Mouse (Mus musculus) spleen, adult 2 months (tissue): Measurements from ENCODE around the gene Olfr1291-ps1.

Experiments
- CTCF ChIP-seq: fragments of 200-500 bp; IDR thresholded peaks from 2 replicates; pipeline ENCODE4 v1.5.1; 2011; ENCODE audit warnings: mild to moderate bottlenecking, inconsistent platforms; ENCODE audit not compliant: insufficient read depth, insufficient read length, insufficient replicate concordance; ENCODE audit errors: extremely low read depth
- POLR2A ChIP-seq: fragments of 200-500 bp; IDR thresholded peaks from 2 replicates; pipeline ENCODE4 v1.6.1; 2011; ENCODE audit warnings: low read depth, low read length, inconsistent platforms

DNA sequence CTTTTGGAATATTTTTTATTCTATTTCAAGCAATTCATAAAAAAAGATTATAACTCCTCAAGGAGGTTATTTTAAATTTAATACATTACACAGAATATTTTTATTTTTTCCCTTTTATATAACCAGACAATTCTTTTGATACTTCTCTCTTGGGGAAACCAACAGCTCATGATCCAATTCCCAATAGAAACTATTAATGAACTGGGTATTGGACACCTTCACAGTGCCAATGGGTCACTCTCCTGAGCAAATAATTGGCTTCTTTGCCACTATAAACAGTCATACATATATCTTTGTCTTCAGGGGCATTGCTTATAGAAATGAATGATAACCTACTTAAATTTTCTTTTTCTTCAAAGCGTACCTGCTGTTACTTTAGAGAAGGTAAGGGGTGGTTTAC is 23.2 kb upstream of the Olfr1291-ps1 start, which contains the start of gene Olfr1288:
- no peak for TF ChIP-seq CTCF
- no peak for TF ChIP-seq POLR2A
